Mouse (Mus musculus) C2C12 (cell line): ENCODE data around the gene Atxn7. TPM values are rescaled to one million over a fixed set of nuclear protein-coding genes. Genes with fewer than 3 reads are reported as not detected.

Experiments used
- H3K27me3 ChIP-seq: one replicate; pipeline ENCODE4 v1.6.1; 2011; ENCODE audit not compliant: control insufficient read depth, insufficient read depth, insufficient read length
- H3K36me3 ChIP-seq: one replicate; pipeline ENCODE4 v1.6.1; 2011; ENCODE audit not compliant: control insufficient read depth, insufficient read depth
- H3K4me3 ChIP-seq: one replicate; pipeline ENCODE4 v1.5.1; 2011; ENCODE audit warnings: mild to moderate bottlenecking, control low read depth; ENCODE audit not compliant: poor library complexity, insufficient read depth, severe bottlenecking
- H3K79me2 ChIP-seq: one replicate; pipeline ENCODE4 v1.6.1; 2011; ENCODE audit not compliant: control insufficient read depth, insufficient read depth
- H3K79me3 ChIP-seq: one replicate; pipeline ENCODE4 v1.6.1; 2011; ENCODE audit warnings: low read depth, control low read depth
- H3ac ChIP-seq: one replicate; pipeline ENCODE3; 2011; ENCODE audit warnings: low read depth; ENCODE audit not compliant: control insufficient read depth, insufficient read length
- CEBPB ChIP-seq: IDR thresholded peaks from one replicate; pipeline ENCODE4 v1.6.1; 2011; ENCODE audit warnings: low read depth, mild to moderate bottlenecking, control low read depth, moderate library complexity
- CTCF ChIP-seq: IDR thresholded peaks from one replicate; pipeline ENCODE4 v1.5.1; 2011; ENCODE audit not compliant: control insufficient read depth, insufficient read depth, insufficient read length
- FOSL1 ChIP-seq: IDR thresholded peaks from one replicate; pipeline ENCODE4 v1.8.0; 2011; ENCODE audit warnings: mild to moderate bottlenecking, low read length; ENCODE audit not compliant: poor library complexity, insufficient read depth, severe bottlenecking
- MAX ChIP-seq: IDR thresholded peaks from one replicate; pipeline ENCODE4 v1.6.1; 2011; ENCODE audit warnings: mild to moderate bottlenecking, control low read depth
- MYOD1 ChIP-seq: IDR thresholded peaks from one replicate; pipeline ENCODE4 v1.6.1; 2011; ENCODE audit warnings: low read depth; ENCODE audit not compliant: control insufficient read depth, insufficient read length
- MYOG ChIP-seq: IDR thresholded peaks from one replicate; pipeline ENCODE4 v1.6.1; 2011; ENCODE audit not compliant: control insufficient read depth, insufficient read length; ENCODE audit errors: extremely low read depth
- USF1 ChIP-seq: IDR thresholded peaks from one replicate; pipeline ENCODE4 v1.6.1; 2011; ENCODE audit warnings: low read depth, mild to moderate bottlenecking, control low read depth, moderate library complexity
- polyA plus RNA-seq: library from polyadenylated mRNA; unstranded; fragments of >200 nt; fragmentation: generic; extraction: Trizol; gene quantifications from one replicate; pipeline ENCODE4 v1.2.1, GENCODE M21; 2012; ENCODE audit warnings: missing spikeins

The Atxn7 gene
- polyA plus RNA-seq, 1 experiment = 1.9 TPM

GRCm38 (mm10) chr14:14086711-14087263 lies 125.5 kb downstream of the Atxn7 start:
- H3K79me2 ChIP-seq = no peaks in the 10 kb centered on the region
- no peak overlapping the region for H3ac ChIP-seq
- no peak for TF ChIP-seq CEBPB
- TF ChIP-seq USF1 = no peak
- TF ChIP-seq MYOG = no peak
- no peak for TF ChIP-seq MYOD1
- TF ChIP-seq CTCF = no peak
- H3K4me3 ChIP-seq = no peak overlapping the region
- H3K27me3 ChIP-seq = no peaks in the 10 kb centered on the region
- no peaks in the 10 kb centered on the region for H3K79me3 ChIP-seq
- H3K36me3 ChIP-seq = peaks cover 5% of the 10 kb centered on the region

- Histone ChIP-seq H3K36me3 (peaks cover 5% of the 10 kb centered on the region), H3K79me2 (no peaks in the 10 kb centered on the region), H3ac (no peak overlapping the region), H3K4me3 (no peak overlapping the region), H3K27me3 (no peaks in the 10 kb centered on the region), H3K79me3 (no peaks in the 10 kb centered on the region)
- TF ChIP-seq MYOD1 (no peak), MAX (no peak), CTCF (no peak), USF1 (no peak), MYOG (no peak), CEBPB (no peak), FOSL1 (no peak)
Observed at GRCm38 (mm10) chr14:14087348-14087747, 126.1 kb downstream of the Atxn7 start.

GRCm38 (mm10) chr14:14088016-14088791 lies 127.0 kb downstream of the Atxn7 start:
- Histone ChIP-seq H3K79me3 (no peaks in the 10 kb centered on the region), H3K4me3 (no peak overlapping the region), H3K27me3 (no peaks in the 10 kb centered on the region), H3K79me2 (no peaks in the 10 kb centered on the region), H3ac (no peak overlapping the region), H3K36me3 (peaks cover 5% of the 10 kb centered on the region)
- TF ChIP-seq USF1 (no peak), CTCF (no peak), CEBPB (no peak), MYOD1 (no peak), MYOG (no peak), MAX (no peak), FOSL1 (no peak)

- Histone ChIP-seq H3K4me3 (no peak overlapping the region), H3K79me2 (no peaks in the 10 kb centered on the region), H3ac (no peak overlapping the region), H3K27me3 (no peaks in the 10 kb centered on the region), H3K79me3 (no peaks in the 10 kb centered on the region), H3K36me3 (peaks cover 5% of the 10 kb centered on the region)
- TF ChIP-seq USF1 (no peak), MYOD1 (no peak), FOSL1 (no peak), CTCF (no peak), MYOG (no peak), CEBPB (no peak)
Observed at GRCm38 (mm10) chr14:14090571-14090970, 129.3 kb downstream of the Atxn7 start.

- Histone ChIP-seq H3K36me3 (peaks cover 25% of the 10 kb centered on the region), H3ac (no peak overlapping the region), H3K27me3 (no peaks in the 10 kb centered on the region), H3K79me2 (no peaks in the 10 kb centered on the region), H3K4me3 (no peak overlapping the region), H3K79me3 (no peaks in the 10 kb centered on the region)
- no peak for TF ChIP-seq USF1
- TF ChIP-seq CTCF = peak; percentile 85
- TF ChIP-seq CEBPB = no peak
Observed at GRCm38 (mm10) chr14:14098330-14098980, 137.2 kb downstream of the Atxn7 start.

GRCm38 (mm10) chr14:14100773-14101280 lies 139.6 kb downstream of the Atxn7 start:
- Histone ChIP-seq H3K27me3 (no peaks in the 10 kb centered on the region), H3K4me3 (no peak overlapping the region), H3K36me3 (peaks cover 25% of the 10 kb centered on the region), H3ac (no peak overlapping the region), H3K79me2 (no peaks in the 10 kb centered on the region), H3K79me3 (no peaks in the 10 kb centered on the region)
- TF ChIP-seq CTCF = no peak
- no peak for TF ChIP-seq CEBPB
- TF ChIP-seq MAX = no peak
- no peak for TF ChIP-seq MYOD1
- TF ChIP-seq MYOG = no peak
- TF ChIP-seq FOSL1 = no peak
- TF ChIP-seq USF1 = no peak
